Mouse (Mus musculus) kidney, postnatal 0 days (tissue): ENCODE measurements at regions not wholly inside any gene's neighbourhood (a gene's known extent, or its start where the extent isn't known, plus 50 kb on each side); places are given as distances from the start of the nearest gene placed in this dataset.
A peak's percentile ranks its signal among the peaks of the same experiment; 100 is the strongest.

Source experiments
- ATAC-seq: fragments of 200-750 bp; cut with Nextera tagmentation; replicated peaks from 2 replicates; pipeline ENCODE4 v1.8.0; 2017; ENCODE audit warnings: low read depth, moderate number of reproducible peaks, moderate TSS enrichment, moderate library complexity; ENCODE audit not compliant: low FRiP score
- DNase-seq: peaks from one replicate; pipeline ENCODE4 v3.0.0-alpha.2; 2016; ENCODE audit warnings: low spot score
- H3K27ac ChIP-seq: fragments of 300-500 bp; sonication (generic); 2 replicates; pipeline ENCODE4 v1.5.1; 2014; ENCODE audit warnings: mild to moderate bottlenecking
- H3K27me3 ChIP-seq: fragments of 300-500 bp; sonication (generic); 2 replicates; pipeline ENCODE4 v1.6.1; 2014; ENCODE audit warnings: low read length, mixed read lengths; ENCODE audit not compliant: insufficient read depth
- H3K36me3 ChIP-seq: fragments of 300-500 bp; sonication (generic); 2 replicates; pipeline ENCODE4 v1.6.1; 2014; ENCODE audit warnings: low read length, mixed read lengths; ENCODE audit not compliant: insufficient read depth
- H3K4me1 ChIP-seq: fragments of 300-500 bp; sonication (generic); replicated peaks from 2 replicates; pipeline ENCODE4 v1.6.1; 2014; ENCODE audit warnings: antibody characterized with exemption, low read length, mixed read lengths; ENCODE audit not compliant: insufficient read depth
- H3K4me2 ChIP-seq: fragments of 300-500 bp; sonication (generic); 2 replicates; pipeline ENCODE4 v1.6.1; 2014; ENCODE audit warnings: mild to moderate bottlenecking, low read length, moderate library complexity, mixed read lengths
- H3K4me3 ChIP-seq: fragments of 300-500 bp; sonication (generic); replicated peaks from 2 replicates; pipeline ENCODE4 v1.5.1; 2014; ENCODE audit warnings: low read depth, low read length
- H3K9ac ChIP-seq: fragments of 300-500 bp; sonication (generic); 2 replicates; pipeline ENCODE4 v1.6.1; 2014; ENCODE audit warnings: low read depth, low read length
- H3K9me3 ChIP-seq: fragments of 300-500 bp; sonication (generic); replicated peaks from 2 replicates; pipeline ENCODE4 v1.6.1; 2016; ENCODE audit warnings: low read length, inconsistent platforms, mixed read lengths
- CTCF ChIP-seq: IDR thresholded peaks from 2 replicates; pipeline ENCODE4 v1.5.1; 2016; ENCODE audit warnings: antibody characterized with exemption, low read depth, mild to moderate bottlenecking, moderate library complexity
- WGBS: fragments of 180-500 bp; shearing (Covaris S2); extraction: QIAGEN DNeasy Blood & Tissue Kit; methylation state at CpG from one replicate; pipeline ENCODE4 v1.1.7; 2014; 5-methylcytosine and 5-hydroxymethylcytosine counted together

DNA sequence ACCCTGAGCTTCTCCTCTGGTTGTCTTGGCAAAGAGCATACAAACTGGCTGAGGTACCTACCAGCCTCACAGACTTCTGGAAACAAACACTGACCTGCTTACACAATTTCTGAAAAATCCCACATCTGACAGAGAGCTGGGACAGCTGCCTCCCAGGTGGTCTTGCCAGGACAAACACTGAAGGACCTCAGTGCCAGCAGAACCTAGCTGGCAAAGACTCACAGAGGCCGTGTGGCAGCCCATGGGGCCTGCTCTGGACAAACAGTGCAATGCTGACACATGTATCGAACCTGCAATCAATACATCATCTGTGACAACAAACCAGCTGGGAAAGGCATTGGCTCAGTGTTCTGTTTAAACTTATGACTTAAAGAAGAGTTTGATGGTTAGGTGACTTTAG is 167.4 kb downstream of the Pax1 start:
- Histone ChIP-seq H3K36me3 (no peaks in the 10 kb centered on the region), H3K27ac (no peak overlapping the region), H3K4me2 (no peak overlapping the region), H3K27me3 (no peaks in the 10 kb centered on the region), H3K9ac (no peak overlapping the region), H3K9me3 (no peaks in the 10 kb centered on the region), H3K4me3 (no peak overlapping the region), H3K4me1 (no peaks in the 10 kb centered on the region)
- DNase-seq (no peak), ATAC-seq (no peak)
- TF ChIP-seq CTCF: no peak
- 46% methylated on average over 2 of the region's 2 CpGs for WGBS

DNA sequence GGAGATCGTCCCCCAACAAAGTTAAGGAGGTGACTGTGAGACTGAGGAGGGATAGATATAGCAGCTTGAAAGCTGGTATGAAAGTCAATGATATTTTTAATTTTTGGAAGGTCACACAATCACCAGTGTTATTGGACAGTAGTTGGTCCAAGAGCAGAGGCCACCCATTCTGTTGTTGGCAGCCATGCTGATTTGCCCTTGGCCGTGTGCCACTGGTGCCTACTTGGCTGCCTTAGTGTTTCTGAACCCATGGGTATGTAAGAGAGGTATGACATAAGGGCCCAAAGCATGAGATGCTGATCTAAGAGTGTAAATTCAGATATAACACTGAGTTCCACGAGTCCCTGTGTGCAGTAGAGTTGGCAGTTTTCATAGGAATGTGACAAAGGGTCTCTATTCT is 153.7 kb downstream of the Pax1 start:
- WGBS: 64% methylated on average over 3 of the region's 3 CpGs
- no peaks in the 10 kb centered on the region for H3K36me3 ChIP-seq
- no peaks in the 10 kb centered on the region for H3K9me3 ChIP-seq
- DNase-seq (no peak), ATAC-seq (no peak)
- H3K27me3 ChIP-seq: no peaks in the 10 kb centered on the region
- no peak overlapping the region for H3K9ac ChIP-seq
- no peak overlapping the region for H3K4me3 ChIP-seq
- no peak for TF ChIP-seq CTCF
- no peaks in the 10 kb centered on the region for H3K4me1 ChIP-seq
- H3K27ac ChIP-seq: no peak overlapping the region
- no peak overlapping the region for H3K4me2 ChIP-seq

DNA sequence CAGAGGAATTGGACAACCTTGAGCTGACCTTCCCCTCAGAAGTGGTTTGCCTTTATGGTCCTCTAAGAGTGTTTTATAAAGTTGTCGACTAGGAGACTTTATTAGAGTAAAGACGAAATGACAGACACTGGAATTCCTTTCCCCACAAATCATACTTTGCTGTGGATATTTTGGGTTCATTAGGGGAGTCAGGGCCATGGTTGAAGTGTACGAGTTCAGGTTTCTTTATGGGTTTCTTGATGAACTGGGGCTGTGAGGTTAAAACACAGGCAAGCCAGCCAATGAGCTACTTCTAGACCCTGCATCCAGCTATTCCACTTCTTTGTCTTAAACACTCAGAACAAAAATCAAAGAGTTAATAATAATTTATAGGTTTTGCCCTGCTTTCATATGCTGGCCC is 153.0 kb downstream of the Pax1 start:
- H3K27ac ChIP-seq: no peak overlapping the region
- WGBS: 48% methylated on average over 3 of the region's 3 CpGs
- ATAC-seq (no peak), DNase-seq (peak; percentile 8)
- no peak overlapping the region for H3K4me3 ChIP-seq
- no peaks in the 10 kb centered on the region for H3K9me3 ChIP-seq
- H3K27me3 ChIP-seq: no peaks in the 10 kb centered on the region
- no peak for TF ChIP-seq CTCF
- H3K36me3 ChIP-seq: no peaks in the 10 kb centered on the region
- H3K9ac ChIP-seq: no peak overlapping the region
- no peak overlapping the region for H3K4me2 ChIP-seq
- H3K4me1 ChIP-seq: no peaks in the 10 kb centered on the region

- Histone ChIP-seq H3K27me3 (no peaks in the 10 kb centered on the region), H3K4me1 (no peaks in the 10 kb centered on the region), H3K4me2 (no peak overlapping the region), H3K27ac (no peak overlapping the region), H3K9me3 (no peaks in the 10 kb centered on the region), H3K36me3 (no peaks in the 10 kb centered on the region), H3K9ac (no peak overlapping the region), H3K4me3 (no peak overlapping the region)
- 47% methylated on average over 4 of the region's 4 CpGs for WGBS
- DNase-seq (no peak), ATAC-seq (no peak)
- TF ChIP-seq CTCF: no peak
These were observed 142.2 kb downstream of the Pax1 start for GRCm38 (mm10) chr2:147503962-147504361.

- H3K27me3 ChIP-seq: no peaks in the 10 kb centered on the region
- H3K36me3 ChIP-seq: no peaks in the 10 kb centered on the region
- DNase-seq: no peak
- no peak overlapping the region for H3K27ac ChIP-seq
- H3K4me2 ChIP-seq: no peak overlapping the region
- ATAC-seq: no peak
- H3K9ac ChIP-seq: no peak overlapping the region
- H3K9me3 ChIP-seq: no peaks in the 10 kb centered on the region
- no peak overlapping the region for H3K4me3 ChIP-seq
- 81% methylated on average over 1 of the region's 1 CpGs for WGBS
- no peak for TF ChIP-seq CTCF
- H3K4me1 ChIP-seq: no peaks in the 10 kb centered on the region
These were observed 137.0 kb downstream of the Pax1 start for GRCm38 (mm10) chr2:147498731-147499130.

- DNase-seq: no peak
- H3K27me3 ChIP-seq: no peaks in the 10 kb centered on the region
- no peak overlapping the region for H3K4me2 ChIP-seq
- H3K9ac ChIP-seq: no peak overlapping the region
- H3K36me3 ChIP-seq: no peaks in the 10 kb centered on the region
- 69% methylated on average over 5 of the region's 5 CpGs for WGBS
- H3K9me3 ChIP-seq: no peaks in the 10 kb centered on the region
- no peak overlapping the region for H3K27ac ChIP-seq
- no peak overlapping the region for H3K4me3 ChIP-seq
- ATAC-seq: no peak
- no peaks in the 10 kb centered on the region for H3K4me1 ChIP-seq
- no peak for TF ChIP-seq CTCF
These were observed 94.2 kb downstream of the Pax1 start for GRCm38 (mm10) chr2:147455932-147456331.
